Mouse (Mus musculus) heart, adult 8-10 months (tissue): ENCODE measurements around the gene 1700025G04Rik. TPM values are rescaled to one million over a fixed set of nuclear protein-coding genes. Genes with fewer than 3 reads are reported as not detected.
A peak's percentile ranks its signal among the peaks of the same experiment; 100 is the strongest.

Experiments used
- DNase-seq: peaks from one replicate; pipeline ENCODE4 v3.0.0; 2022; ENCODE audit warnings: low spot score
- total RNA-seq, 4 experiments: library from RNA; stranded (reverse); gene quantifications; 2 replicates each; pipeline ENCODE4 v1.2.4; 2022

1700025G04Rik gene
- total RNA-seq, 4 experiments from 2014 or later = 37.1 to 52.9 (median 46.2) TPM

- no peak for DNase-seq
These were observed 189.1 kb downstream of the 1700025G04Rik start for GRCm38 (mm10) chr1:151900706-151901360.

- no peak for DNase-seq
These were observed 190.0 kb downstream of the 1700025G04Rik start for GRCm38 (mm10) chr1:151899964-151900363.

- no peak for DNase-seq
These were observed 194.5 kb downstream of the 1700025G04Rik start for GRCm38 (mm10) chr1:151895406-151895805.

GRCm38 (mm10) chr1:151893976-151894375 lies 195.9 kb downstream of the 1700025G04Rik start:
- no peak for DNase-seq

GRCm38 (mm10) chr1:151892008-151892407 lies 197.9 kb downstream of the 1700025G04Rik start:
- no peak for DNase-seq

- DNase-seq = no peak
These were observed 198.7 kb downstream of the 1700025G04Rik start for GRCm38 (mm10) chr1:151891194-151891593.

- DNase-seq = no peak
These were observed 199.8 kb downstream of the 1700025G04Rik start for GRCm38 (mm10) chr1:151890041-151890621.

- no peak for DNase-seq
These were observed 202.3 kb downstream of the 1700025G04Rik start for GRCm38 (mm10) chr1:151887631-151888030.

GRCm38 (mm10) chr1:151887126-151887525 lies 202.8 kb downstream of the 1700025G04Rik start:
- DNase-seq = no peak

GRCm38 (mm10) chr1:151886171-151886570 lies 203.8 kb downstream of the 1700025G04Rik start:
- DNase-seq = no peak

- DNase-seq = no peak
These were observed 208.7 kb downstream of the 1700025G04Rik start for GRCm38 (mm10) chr1:151881253-151881652.

- DNase-seq = no peak
These were observed 209.2 kb downstream of the 1700025G04Rik start for GRCm38 (mm10) chr1:151880731-151881130.

GRCm38 (mm10) chr1:151879966-151880365 lies 210.0 kb downstream of the 1700025G04Rik start:
- DNase-seq = no peak

- no peak for DNase-seq
These were observed 210.5 kb downstream of the 1700025G04Rik start for GRCm38 (mm10) chr1:151879308-151879850.

GRCm38 (mm10) chr1:151878411-151878810 lies 211.5 kb downstream of the 1700025G04Rik start:
- DNase-seq = no peak

- DNase-seq = no peak
These were observed 217.0 kb downstream of the 1700025G04Rik start for GRCm38 (mm10) chr1:151872971-151873370.

GRCm38 (mm10) chr1:151864326-151864725 lies 225.6 kb downstream of the 1700025G04Rik start:
- no peak for DNase-seq

- peak; percentile 16 for DNase-seq
These were observed 226.2 kb downstream of the 1700025G04Rik start for GRCm38 (mm10) chr1:151863797-151864147.

GRCm38 (mm10) chr1:151863135-151863796 lies 226.7 kb downstream of the 1700025G04Rik start:
- DNase-seq = no peak

- DNase-seq = no peak
These were observed 227.8 kb downstream of the 1700025G04Rik start for GRCm38 (mm10) chr1:151862109-151862508.

- DNase-seq = no peak
These were observed 228.5 kb downstream of the 1700025G04Rik start for GRCm38 (mm10) chr1:151861334-151861995.

- no peak for DNase-seq
These were observed 231.5 kb downstream of the 1700025G04Rik start for GRCm38 (mm10) chr1:151858474-151858873.
